ENCODE assay signal across 10 mouse cellular contexts in genomic region chr17:35484066-35484465, GRCm38 (mm10). TPM values are rescaled to one million over a fixed set of nuclear protein-coding genes. Genes with fewer than 3 reads are reported as not detected.
DNase-seq lines count a peak whose midpoint lies in the region; ATAC-seq and TF ChIP-seq lines count a peak whose summit lies in the region.
"Had no signal": no experiment of that assay in that cellular context is flagged by ENCODE, and none has a peak within 500 bp of the region (broad histone marks: within the 10 kb centered on the region; RNA-seq: fewer than 3 reads in every experiment).

No protein-coding gene starts in this region.

- DNase-seq in heart, adult 8-10 months (ENCODE audit: low spot score): peak; percentile 30
- no peak for DNase-seq in heart, embryonic 10.5 days (ENCODE audit: low spot score)
- DNase-seq in Muller cell, postnatal 12 days (ENCODE audit: inconsistent ontology term): peak; percentile 53
- DNase-seq in cerebellum, postnatal 4 days (ENCODE audit: low spot score in 2 of 2): peak; percentile 43 to 64
- peak; percentile 50 to 60 for DNase-seq in left cerebral cortex, adult 2 months (ENCODE audit: extremely low spot score in 1 of 2, low spot score in 2 of 2)
- DNase-seq in neural tube, embryonic 11.5 days (ENCODE audit: low spot score): peak; percentile 70
- DNase-seq in thymus, adult 2 months: peak; percentile 57

- no peak for TF ChIP-seq POLR2A in thymus, adult 2 months (IDR thresholded peaks at IDR 0.05; ENCODE audit: control insufficient read depth, extremely low read depth, insufficient read depth, low read length, poor library complexity)

- peaks cover 5% of the 10 kb centered on the region; the same call in 1 of the 2 replicates for H3K4me1 ChIP-seq in heart, embryonic 10.5 days
- H3K4me1 ChIP-seq in hindbrain, embryonic 15.5 days (replicated peaks): peaks cover 3% of the 10 kb centered on the region; the same call in 1 of the 2 replicates
- no peaks in the 10 kb centered on the region for H3K4me1 ChIP-seq in neural tube, embryonic 11.5 days (ENCODE audit: control insufficient read depth, insufficient read depth, low read length)
- no peaks in the 10 kb centered on the region for H3K4me1 ChIP-seq in thymus, adult 2 months (replicated peaks; ENCODE audit: control insufficient read depth, insufficient read depth, low read length)
- H3K4me1 ChIP-seq: embryonic facial prominence, embryonic 12.5 days had no signal

- H3K4me2 ChIP-seq in hindbrain, embryonic 15.5 days: no peak overlapping the region
- no peak overlapping the region for H3K4me2 ChIP-seq in neural tube, embryonic 11.5 days (ENCODE audit: low read depth)
- H3K4me2 ChIP-seq: embryonic facial prominence, embryonic 12.5 days had no signal

- peak; percentile 74; the same call in 1 of the 2 replicates for ATAC-seq in hindbrain, embryonic 15.5 days (ENCODE audit: low FRiP score, low read depth)
- no peak for ATAC-seq in neural tube, embryonic 11.5 days (ENCODE audit: insufficient read depth, low FRiP score, low TSS enrichment)

- WGBS in heart, embryonic 10.5 days: 2% methylated on average over 9 of the region's 9 CpGs
- WGBS in hindbrain, embryonic 15.5 days: 1% methylated on average over 9 of the region's 9 CpGs
- 2% methylated on average over 9 of the region's 9 CpGs for WGBS in neural tube, embryonic 11.5 days
- WGBS in thymus, adult 2 months: 1% methylated on average over 9 of the region's 9 CpGs

- H3K4me3 ChIP-seq in heart, embryonic 10.5 days: no peak overlapping the region
- H3K4me3 ChIP-seq in hindbrain, embryonic 15.5 days: no peak overlapping the region
- no peak overlapping the region for H3K4me3 ChIP-seq in left cerebral cortex, adult 2 months
- H3K4me3 ChIP-seq in neural tube, embryonic 11.5 days (ENCODE audit: low read depth, low read length): no peak overlapping the region
- no peak overlapping the region for H3K4me3 ChIP-seq in thymus, adult 2 months (ENCODE audit: control insufficient read depth, insufficient read depth, low read length)
- H3K4me3 ChIP-seq: embryonic facial prominence, embryonic 12.5 days had no signal

- H3K27ac ChIP-seq in heart, embryonic 10.5 days: no peak overlapping the region
- H3K27ac ChIP-seq in hindbrain, embryonic 15.5 days (replicated peaks): no peak overlapping the region
- no peak overlapping the region for H3K27ac ChIP-seq in left cerebral cortex, adult 2 months
- no peak overlapping the region for H3K27ac ChIP-seq in neural tube, embryonic 11.5 days (ENCODE audit: low read depth, low read length)
- H3K27ac ChIP-seq in thymus, adult 2 months (ENCODE audit: control insufficient read depth, insufficient read depth, low read length): no peak overlapping the region
- H3K27ac ChIP-seq: embryonic facial prominence, embryonic 12.5 days; macrophage had no signal

- H3K36me3 ChIP-seq in heart, embryonic 10.5 days: no peaks in the 10 kb centered on the region
- no peaks in the 10 kb centered on the region for H3K36me3 ChIP-seq in hindbrain, embryonic 15.5 days
- no peaks in the 10 kb centered on the region for H3K36me3 ChIP-seq in neural tube, embryonic 11.5 days (ENCODE audit: control insufficient read depth, insufficient read depth, low read length)
- no peaks in the 10 kb centered on the region for H3K36me3 ChIP-seq in thymus, adult 2 months (ENCODE audit: control insufficient read depth, insufficient read depth, low read length)
- H3K36me3 ChIP-seq: embryonic facial prominence, embryonic 12.5 days had no signal

- H3K9me3 ChIP-seq in heart, embryonic 10.5 days: no peaks in the 10 kb centered on the region
- no peaks in the 10 kb centered on the region for H3K9me3 ChIP-seq in hindbrain, embryonic 15.5 days
- H3K9me3 ChIP-seq in neural tube, embryonic 11.5 days (ENCODE audit: control insufficient read depth, low read length): no peaks in the 10 kb centered on the region
- H3K9me3 ChIP-seq: embryonic facial prominence, embryonic 12.5 days had no signal

- intact Hi-C loops in left cerebral cortex, adult 2 months (cut with DNase I): loop anchor here (1.0 kb wide), 1 partner anchor 48 kb away; no protein-coding TSS in a partner anchor

- no peak overlapping the region for H3K9ac ChIP-seq in hindbrain, embryonic 15.5 days
- no peak overlapping the region for H3K9ac ChIP-seq in neural tube, embryonic 11.5 days (ENCODE audit: low read length)
- H3K9ac ChIP-seq: embryonic facial prominence, embryonic 12.5 days had no signal

- no peaks in the 10 kb centered on the region for H3K27me3 ChIP-seq in heart, embryonic 10.5 days (ENCODE audit: insufficient read depth, poor library complexity, severe bottlenecking)
- no peaks in the 10 kb centered on the region for H3K27me3 ChIP-seq in hindbrain, embryonic 15.5 days
- H3K27me3 ChIP-seq in neural tube, embryonic 11.5 days (ENCODE audit: control insufficient read depth, insufficient read depth, low read length): no peaks in the 10 kb centered on the region
- no peaks in the 10 kb centered on the region for H3K27me3 ChIP-seq in thymus, adult 2 months (ENCODE audit: control insufficient read depth, insufficient read depth, low read length)
- H3K27me3 ChIP-seq: embryonic facial prominence, embryonic 12.5 days had no signal

- TF ChIP-seq CTCF in left cerebral cortex, adult 2 months (IDR thresholded peaks at IDR 0.05): peak; percentile 98
- peak; percentile 84; the same call in 1 of the 2 replicates for TF ChIP-seq CTCF in thymus, adult 2 months (IDR thresholded peaks at IDR 0.05; ENCODE audit: borderline replicate concordance, control insufficient read depth, extremely low read depth, insufficient read depth, low read length, poor library complexity)

RNA-seq across cellular contexts. Expression of gene H2-Q10, which starts 14.2 kb away (rescaled TPM):
- under 1 TPM; 0.38 to 0.59 (median 0.39) TPM for total RNA-seq in heart, adult 8-10 months (2022)
- polyA plus RNA-seq in heart, embryonic 10.5 days (2016; fragmentation: Nextera tagmentation; extraction: Ambion mirVana): 0.25 and 4.7 TPM in 2 replicates
- 0.38 and 0.78 TPM in 2 replicates for polyA plus RNA-seq in hindbrain, embryonic 15.5 days (2015; fragmentation: Nextera tagmentation; extraction: Ambion mirVana)
- under 1 TPM; 0.43 to 0.75 TPM for total RNA-seq in left cerebral cortex, adult 2 months (2021)
- 0.28 and 0.81 TPM in 2 replicates for polyA plus RNA-seq in neural tube, embryonic 11.5 days (2014; fragmentation: Nextera tagmentation; extraction: Ambion mirVana)
- 15.3 and 18.6 TPM in 2 replicates for polyA plus RNA-seq in thymus, adult 2 months (2012; rRNA removed)

RNA-seq across cellular contexts. Expression of gene Pou5f1, which starts 21.8 kb away (rescaled TPM):
- not detected for total RNA-seq in heart, adult 8-10 months (2022)
- 0.09 TPM in 1 of 2 replicates, not detected in the other for polyA plus RNA-seq in heart, embryonic 10.5 days (2016; fragmentation: Nextera tagmentation; extraction: Ambion mirVana)
- not detected in 2 replicates for polyA plus RNA-seq in hindbrain, embryonic 15.5 days (2015; fragmentation: Nextera tagmentation; extraction: Ambion mirVana)
- total RNA-seq in left cerebral cortex, adult 2 months (2021): under 1 TPM in 1 of 2 experiments, not detected in 1; 0.25 TPM
- polyA plus RNA-seq in neural tube, embryonic 11.5 days (2014; fragmentation: Nextera tagmentation; extraction: Ambion mirVana): not detected in 2 replicates
- 0.50 and 0.71 TPM in 2 replicates for polyA plus RNA-seq in thymus, adult 2 months (2012; rRNA removed)
- polyA plus RNA-seq: embryonic facial prominence, embryonic 12.5 days; macrophage had no signal

RNA-seq across cellular contexts. Expression of gene Tcf19, which starts 32.6 kb away (rescaled TPM):
- 1 to 10 TPM; 2.1 to 3.3 (median 2.4) TPM for total RNA-seq in heart, adult 8-10 months (2022)
- polyA plus RNA-seq in heart, embryonic 10.5 days (2016; fragmentation: Nextera tagmentation; extraction: Ambion mirVana): 43.1 and 43.8 TPM in 2 replicates
- 19.3 and 21.0 TPM in 2 replicates for polyA plus RNA-seq in hindbrain, embryonic 15.5 days (2015; fragmentation: Nextera tagmentation; extraction: Ambion mirVana)
- 10 to 100 TPM; 10.7 to 11.4 TPM for total RNA-seq in left cerebral cortex, adult 2 months (2021)
- polyA plus RNA-seq in neural tube, embryonic 11.5 days (2014; fragmentation: Nextera tagmentation; extraction: Ambion mirVana): 46.8 and 54.8 TPM in 2 replicates
- polyA plus RNA-seq in thymus, adult 2 months (2012; rRNA removed): 64.4 and 92.6 TPM in 2 replicates

RNA-seq across cellular contexts. Expression of gene Cchcr1, which starts 32.8 kb away (rescaled TPM):
- total RNA-seq in heart, adult 8-10 months (2022): 1 to 10 TPM; 2.0 to 3.9 (median 2.4) TPM
- 17.2 and 17.9 TPM in 2 replicates for polyA plus RNA-seq in heart, embryonic 10.5 days (2016; fragmentation: Nextera tagmentation; extraction: Ambion mirVana)
- polyA plus RNA-seq in hindbrain, embryonic 15.5 days (2015; fragmentation: Nextera tagmentation; extraction: Ambion mirVana): 6.5 and 7.9 TPM in 2 replicates
- total RNA-seq in left cerebral cortex, adult 2 months (2021): 10 to 100 TPM; 14.5 to 17.1 TPM
- polyA plus RNA-seq in neural tube, embryonic 11.5 days (2014; fragmentation: Nextera tagmentation; extraction: Ambion mirVana): 9.4 and 10.3 TPM in 2 replicates
- 19.3 and 19.5 TPM in 2 replicates for polyA plus RNA-seq in thymus, adult 2 months (2012; rRNA removed)

RNA-seq across cellular contexts. Expression of gene H2-Q7, which starts 45.1 kb away (rescaled TPM):
- 1 to 10 TPM; 2.5 to 4.7 (median 3.2) TPM for total RNA-seq in heart, adult 8-10 months (2022)
- 2.2 and 12.2 TPM in 2 replicates for polyA plus RNA-seq in heart, embryonic 10.5 days (2016; fragmentation: Nextera tagmentation; extraction: Ambion mirVana)
- polyA plus RNA-seq in hindbrain, embryonic 15.5 days (2015; fragmentation: Nextera tagmentation; extraction: Ambion mirVana): 3.8 and 4.1 TPM in 2 replicates
- under 1 TPM; 0.47 to 0.57 TPM for total RNA-seq in left cerebral cortex, adult 2 months (2021)
- polyA plus RNA-seq in neural tube, embryonic 11.5 days (2014; fragmentation: Nextera tagmentation; extraction: Ambion mirVana): 11.2 and 12.5 TPM in 2 replicates
- polyA plus RNA-seq in thymus, adult 2 months (2012; rRNA removed): 412 and 617 TPM in 2 replicates
